Mouse (Mus musculus): Measurements from ENCODE around the gene Gm3594. TPM values are rescaled to one million over a fixed set of nuclear protein-coding genes. Genes with fewer than 3 reads are reported as not detected.
"Not testable (repeated sequence)": the region's sequence is repeated elsewhere in the genome, so short reads cannot be mapped to it uniquely, and the experiment has no call there.

Gm3594 gene
- polyA plus RNA-seq (2012; ENCODE audit: insufficient read depth, insufficient read length, missing spikeins), result not detected in 2 replicates

- H3K27ac ChIP-seq (replicated peaks; ENCODE audit: low read depth, low read length); H3K4me1 ChIP-seq (ENCODE audit: control insufficient read depth, insufficient read depth, insufficient read length, low read length); H3K4me3 ChIP-seq (ENCODE audit: insufficient read depth, low read depth, low read length): not testable (repeated sequence)
These were observed at the start of gene Gm3594 for GRCm38 (mm10) chr14:6444511-6444910. Gene Gm3594, minus strand, starts transcription at chr14:6444611.

- not testable (repeated sequence) for H3K27ac ChIP-seq (replicated peaks; ENCODE audit: low read depth, low read length); H3K4me1 ChIP-seq (ENCODE audit: control insufficient read depth, insufficient read depth, insufficient read length, low read length)
These were observed 41.9 kb upstream of the Gm3594 start for GRCm38 (mm10) chr14:6486331-6486730.

GRCm38 (mm10) chr14:6485541-6485940 is 41.1 kb upstream of the Gm3594 start:
- H3K4me1 ChIP-seq (ENCODE audit: control insufficient read depth, insufficient read depth, insufficient read length, low read length); H3K4me3 ChIP-seq (ENCODE audit: insufficient read depth, low read depth, low read length); H3K27ac ChIP-seq (replicated peaks; ENCODE audit: low read depth, low read length): not testable (repeated sequence)

More at GRCm38 (mm10) chr14:6486331-6486730, 41.9 kb upstream of the Gm3594 start:
- not testable (repeated sequence) for H3K4me3 ChIP-seq (ENCODE audit: insufficient read depth, low read depth, low read length)

- H3K4me3 ChIP-seq (ENCODE audit: insufficient read depth, low read depth, low read length); H3K27ac ChIP-seq (replicated peaks; ENCODE audit: low read depth, low read length); H3K4me1 ChIP-seq (ENCODE audit: control insufficient read depth, insufficient read depth, insufficient read length, low read length): not testable (repeated sequence)
These were observed 37.7 kb upstream of the Gm3594 start for GRCm38 (mm10) chr14:6482126-6482525.

GRCm38 (mm10) chr14:6471856-6472255 is 27.4 kb upstream of the Gm3594 start:
- H3K27ac ChIP-seq (replicated peaks; ENCODE audit: low read depth, low read length); H3K4me3 ChIP-seq (ENCODE audit: insufficient read depth, low read depth, low read length); H3K4me1 ChIP-seq (ENCODE audit: control insufficient read depth, insufficient read depth, insufficient read length, low read length): not testable (repeated sequence)

- H3K4me3 ChIP-seq (ENCODE audit: insufficient read depth, low read depth, low read length); H3K27ac ChIP-seq (replicated peaks; ENCODE audit: low read depth, low read length); H3K4me1 ChIP-seq (ENCODE audit: control insufficient read depth, insufficient read depth, insufficient read length, low read length): not testable (repeated sequence)
These were observed 3.6 kb downstream of the Gm3594 start for GRCm38 (mm10) chr14:6440774-6441173.

GRCm38 (mm10) chr14:6440206-6440605 is 4.2 kb downstream of the Gm3594 start:
- H3K4me1 ChIP-seq (ENCODE audit: control insufficient read depth, insufficient read depth, insufficient read length, low read length); H3K4me3 ChIP-seq (ENCODE audit: insufficient read depth, low read depth, low read length); H3K27ac ChIP-seq (replicated peaks; ENCODE audit: low read depth, low read length): not testable (repeated sequence)

GRCm38 (mm10) chr14:6426766-6427165 is 17.6 kb downstream of the Gm3594 start:
- H3K4me1 ChIP-seq (ENCODE audit: control insufficient read depth, insufficient read depth, insufficient read length, low read length); H3K4me3 ChIP-seq (ENCODE audit: insufficient read depth, low read depth, low read length); H3K27ac ChIP-seq (replicated peaks; ENCODE audit: low read depth, low read length): not testable (repeated sequence)

GRCm38 (mm10) chr14:6426353-6426752 is 18.1 kb downstream of the Gm3594 start:
- peak overlapping the region; percentile 56 for H3K27ac ChIP-seq (replicated peaks; ENCODE audit: low read depth, low read length)
- not testable (repeated sequence) for H3K4me3 ChIP-seq (ENCODE audit: insufficient read depth, low read depth, low read length); H3K4me1 ChIP-seq (ENCODE audit: control insufficient read depth, insufficient read depth, insufficient read length, low read length)

GRCm38 (mm10) chr14:6412382-6412781 is 32.0 kb downstream of the Gm3594 start, which contains the start of gene Gm3591:
Gene Gm3591, minus strand, starts transcription at chr14:6412482.
- not testable (repeated sequence) for H3K4me1 ChIP-seq (ENCODE audit: control insufficient read depth, insufficient read depth, insufficient read length, low read length); H3K27ac ChIP-seq (replicated peaks; ENCODE audit: low read depth, low read length); H3K4me3 ChIP-seq (ENCODE audit: insufficient read depth, low read depth, low read length)

GRCm38 (mm10) chr14:6390219-6390618 is 54.2 kb downstream of the Gm3594 start, which contains the start of gene Gm16440:
Gene Gm16440, minus strand, starts transcription at chr14:6390319.
- H3K27ac ChIP-seq (replicated peaks; ENCODE audit: low read depth, low read length); H3K4me1 ChIP-seq (ENCODE audit: control insufficient read depth, insufficient read depth, insufficient read length, low read length); H3K4me3 ChIP-seq (ENCODE audit: insufficient read depth, low read depth, low read length): not testable (repeated sequence)

Other genes starting within 250 kb of the Gm3594 start
- not detected in 2 replicates for gene Gm21560, start 225.3 kb downstream of the Gm3594 start, polyA plus RNA-seq (2012; ENCODE audit: insufficient read depth, insufficient read length, missing spikeins)
- not detected in 2 replicates for gene Gm3411, start 157.4 kb downstream of the Gm3594 start, polyA plus RNA-seq (2012; ENCODE audit: insufficient read depth, insufficient read length, missing spikeins)
- gene Gm21103, start 139.8 kb downstream of the Gm3594 start, polyA plus RNA-seq (2012; ENCODE audit: insufficient read depth, insufficient read length, missing spikeins), result not detected in 2 replicates
- gene Gm3618, start 100.9 kb downstream of the Gm3594 start, polyA plus RNA-seq (2012; ENCODE audit: insufficient read depth, insufficient read length, missing spikeins), result not detected in 2 replicates
- not detected in 2 replicates for gene Gm16440, start 54.3 kb downstream of the Gm3594 start, polyA plus RNA-seq (2012; ENCODE audit: insufficient read depth, insufficient read length, missing spikeins)
- gene Gm3591, start 32.1 kb downstream of the Gm3594 start, polyA plus RNA-seq (2012; ENCODE audit: insufficient read depth, insufficient read length, missing spikeins), result not detected in 2 replicates
- not detected in 2 replicates for gene Gm8356, start 92.7 kb upstream of the Gm3594 start, polyA plus RNA-seq (2012; ENCODE audit: insufficient read depth, insufficient read length, missing spikeins)
- gene Gm3629, start 146.0 kb upstream of the Gm3594 start, polyA plus RNA-seq (2012; ENCODE audit: insufficient read depth, insufficient read length, missing spikeins), result not detected in 2 replicates
- not detected in 2 replicates for gene Gm3460, start 177.8 kb upstream of the Gm3594 start, polyA plus RNA-seq (2012; ENCODE audit: insufficient read depth, insufficient read length, missing spikeins)
- gene Gm10251, start 239.6 kb upstream of the Gm3594 start, polyA plus RNA-seq (2012; ENCODE audit: insufficient read depth, insufficient read length, missing spikeins), result not detected in 2 replicates

Measured in brown adipose tissue, adult 24 weeks (tissue).